Mouse (Mus musculus): ENCODE measurements around the gene Sod1.

Sod1 gene

GRCm38 (mm10) chr16:90220026-90220891, at the start of gene Sod1:
Gene Sod1 (plus strand): TSS chr16:90220754.
- DNase-seq (ENCODE audit: extremely low read depth, insufficient read length, low spot score) = peak; percentile 91

GRCm38 (mm10) chr16:90171416-90171815, 49.1 kb upstream of the Sod1 start:
- no peak for DNase-seq (ENCODE audit: extremely low read depth, insufficient read length, low spot score)

GRCm38 (mm10) chr16:90176472-90176871, 44.1 kb upstream of the Sod1 start:
- DNase-seq (ENCODE audit: extremely low read depth, insufficient read length, low spot score) = no peak

- DNase-seq (ENCODE audit: extremely low read depth, insufficient read length, low spot score) = no peak
These were observed 43.1 kb upstream of the Sod1 start for GRCm38 (mm10) chr16:90177425-90177824.

GRCm38 (mm10) chr16:90178404-90178803, 42.1 kb upstream of the Sod1 start:
- DNase-seq (ENCODE audit: extremely low read depth, insufficient read length, low spot score) = no peak

GRCm38 (mm10) chr16:90179892-90180291, 40.7 kb upstream of the Sod1 start:
- DNase-seq (ENCODE audit: extremely low read depth, insufficient read length, low spot score) = no peak

- DNase-seq (ENCODE audit: extremely low read depth, insufficient read length, low spot score) = no peak
These were observed 39.6 kb upstream of the Sod1 start for GRCm38 (mm10) chr16:90180975-90181374.

GRCm38 (mm10) chr16:90181673-90182072, 38.9 kb upstream of the Sod1 start:
- DNase-seq (ENCODE audit: extremely low read depth, insufficient read length, low spot score) = no peak

GRCm38 (mm10) chr16:90184135-90184534, 36.4 kb upstream of the Sod1 start:
- no peak for DNase-seq (ENCODE audit: extremely low read depth, insufficient read length, low spot score)

- DNase-seq (ENCODE audit: extremely low read depth, insufficient read length, low spot score) = no peak
These were observed 34.5 kb upstream of the Sod1 start for GRCm38 (mm10) chr16:90185928-90186588.

GRCm38 (mm10) chr16:90187453-90187852, 33.1 kb upstream of the Sod1 start:
- no peak for DNase-seq (ENCODE audit: extremely low read depth, insufficient read length, low spot score)

GRCm38 (mm10) chr16:90191289-90191688, 29.3 kb upstream of the Sod1 start:
- no peak for DNase-seq (ENCODE audit: extremely low read depth, insufficient read length, low spot score)

GRCm38 (mm10) chr16:90193719-90194118, 26.8 kb upstream of the Sod1 start:
- no peak for DNase-seq (ENCODE audit: extremely low read depth, insufficient read length, low spot score)

GRCm38 (mm10) chr16:90196688-90197240, 23.8 kb upstream of the Sod1 start:
- DNase-seq (ENCODE audit: extremely low read depth, insufficient read length, low spot score) = no peak

- DNase-seq (ENCODE audit: extremely low read depth, insufficient read length, low spot score) = peak; percentile 6
These were observed 23.1 kb upstream of the Sod1 start for GRCm38 (mm10) chr16:90197337-90197973.

- no peak for DNase-seq (ENCODE audit: extremely low read depth, insufficient read length, low spot score)
These were observed 21.9 kb upstream of the Sod1 start for GRCm38 (mm10) chr16:90198626-90199025.

GRCm38 (mm10) chr16:90199174-90199573, 21.4 kb upstream of the Sod1 start:
- no peak for DNase-seq (ENCODE audit: extremely low read depth, insufficient read length, low spot score)

- DNase-seq (ENCODE audit: extremely low read depth, insufficient read length, low spot score) = no peak
These were observed 18.4 kb upstream of the Sod1 start for GRCm38 (mm10) chr16:90202140-90202539.

- DNase-seq (ENCODE audit: extremely low read depth, insufficient read length, low spot score) = no peak
These were observed 17.2 kb upstream of the Sod1 start for GRCm38 (mm10) chr16:90203226-90203962.

- no peak for DNase-seq (ENCODE audit: extremely low read depth, insufficient read length, low spot score)
These were observed 15.7 kb upstream of the Sod1 start for GRCm38 (mm10) chr16:90204868-90205267.

GRCm38 (mm10) chr16:90208996-90209395, 11.6 kb upstream of the Sod1 start:
- no peak for DNase-seq (ENCODE audit: extremely low read depth, insufficient read length, low spot score)

Data from 3134 (cell line).